Mouse (Mus musculus): ENCODE results near the gene Hoxd9.

- TF ChIP-seq CTCF (IDR thresholded peaks at IDR 0.05; ENCODE audit: low read depth, low read length), result no peak
- no peak for TF ChIP-seq POLR2A (IDR thresholded peaks at IDR 0.05; ENCODE audit: borderline replicate concordance, low read depth, low read length)
These were observed 15.7 kb upstream of the Hoxd9 start for GRCm38 (mm10) chr2:74681594-74682531.
